Mouse (Mus musculus): ENCODE results near the gene Tmco4. TPM values are rescaled to one million over a fixed set of nuclear protein-coding genes. Genes with fewer than 3 reads are reported as not detected.

Tmco4 gene
- polyA plus RNA-seq (2014; fragmentation: Nextera tagmentation; extraction: Ambion mirVana): 1.0 and 1.4 TPM in 2 replicates

DNA sequence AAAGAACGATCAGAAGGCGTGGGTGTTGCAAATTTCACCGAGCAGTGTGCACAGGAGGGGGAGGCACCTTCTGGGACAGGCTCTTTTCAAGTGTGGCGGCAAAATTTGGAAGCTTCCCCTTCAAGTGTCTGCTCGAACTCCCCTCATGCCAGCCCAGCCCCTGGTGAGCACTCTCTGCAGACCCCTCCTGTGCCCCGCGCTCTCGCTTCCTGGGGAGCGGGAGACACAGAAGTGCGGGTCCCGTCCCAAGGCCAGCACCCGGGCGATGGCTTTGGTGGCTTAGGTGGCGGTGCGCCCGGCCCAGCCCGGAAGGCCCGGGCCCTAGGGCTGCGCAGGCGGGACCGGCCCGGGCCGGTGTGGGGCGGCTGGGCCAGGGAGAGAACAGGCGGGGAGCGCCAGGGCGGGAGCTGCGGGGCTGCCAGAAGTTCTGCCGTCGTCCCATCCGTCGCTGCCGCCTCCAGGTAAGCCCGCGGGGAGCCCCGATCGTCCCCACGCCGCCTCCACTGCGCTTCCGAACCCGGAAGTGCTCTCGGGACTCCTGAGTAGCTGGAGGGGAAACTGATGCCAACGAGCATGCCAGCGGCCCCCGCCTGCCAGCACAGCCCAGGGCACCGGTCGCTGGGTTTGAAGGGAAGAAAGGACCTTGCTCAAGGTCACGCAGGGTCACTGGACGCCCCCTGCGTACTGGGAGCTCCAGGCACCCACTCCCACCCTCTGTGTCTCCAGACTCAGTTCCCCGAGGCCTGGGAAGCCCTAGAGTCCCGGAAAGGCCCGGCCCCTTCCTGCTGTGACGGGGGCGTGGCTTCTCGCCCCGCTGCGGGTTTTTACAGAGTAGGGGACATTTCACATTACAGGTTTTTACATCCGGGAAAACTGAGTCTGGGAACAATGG, at the start of gene Tmco4:
Tmco4 (plus strand) TSS at position 62 of the 892 bp plus-strand sequence.
- H3K27me3 ChIP-seq (ENCODE audit: control insufficient read depth, insufficient read depth, low read length): no peaks in the 10 kb centered on the region
- peak; percentile 70; the same call in 1 of the 2 replicates for ATAC-seq (ENCODE audit: insufficient number of reproducible peaks, low FRiP score, low TSS enrichment, low read depth)
- peak within 1 kb of the TSS; percentile 84 for H3K9ac ChIP-seq (ENCODE audit: low read length)
- DNase-seq (ENCODE audit: low spot score): peak; percentile 79
- no peaks in the 10 kb centered on the region for H3K36me3 ChIP-seq (ENCODE audit: control insufficient read depth, insufficient read depth, low read length)
- H3K4me1 ChIP-seq (ENCODE audit: control insufficient read depth, insufficient read depth, low read length): peaks cover 6% of the 10 kb centered on the region; the same call in 1 of the 2 replicates
- peak within 1 kb of the TSS; percentile 42; the same call in 1 of the 2 replicates for H3K27ac ChIP-seq (replicated peaks; ENCODE audit: low read depth, low read length)
- H3K4me2 ChIP-seq (ENCODE audit: low read depth, severe bottlenecking): peak within 1 kb of the TSS; percentile 98
- H3K9me3 ChIP-seq (ENCODE audit: control insufficient read depth, low read length): no peaks in the 10 kb centered on the region
- H3K4me3 ChIP-seq (ENCODE audit: low read depth, low read length): peak within 1 kb of the TSS; percentile 47
- 2% methylated on average over 54 of the region's 60 CpGs for WGBS

DNA sequence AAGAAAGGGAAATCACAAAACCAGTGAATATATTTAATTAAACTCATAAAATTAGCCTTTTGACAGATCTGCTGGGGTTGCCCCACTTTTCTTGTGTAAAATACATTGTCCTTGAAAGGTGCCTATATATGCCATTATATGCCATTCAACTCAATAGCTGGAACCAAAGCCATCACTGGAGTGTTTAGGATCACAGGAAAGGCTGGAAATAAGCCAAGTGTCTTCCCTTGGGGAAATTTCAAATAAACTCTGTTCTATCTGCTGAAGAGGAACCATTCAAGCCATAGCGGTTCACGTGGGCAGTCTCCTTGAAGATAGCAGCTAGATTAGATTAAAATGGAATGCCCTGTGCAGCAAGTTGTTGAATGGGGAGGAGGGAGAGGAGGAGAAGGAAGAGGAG, 47.1 kb upstream of the Tmco4 start:
- H3K9ac ChIP-seq (ENCODE audit: low read length): no peak overlapping the region
- DNase-seq (ENCODE audit: low spot score): no peak
- no peak overlapping the region for H3K4me3 ChIP-seq (ENCODE audit: low read depth, low read length)
- no peak overlapping the region for H3K4me2 ChIP-seq (ENCODE audit: low read depth, severe bottlenecking)
- H3K4me1 ChIP-seq (ENCODE audit: control insufficient read depth, insufficient read depth, low read length): no peaks in the 10 kb centered on the region
- ATAC-seq (ENCODE audit: insufficient number of reproducible peaks, low FRiP score, low TSS enrichment, low read depth): no peak
- H3K27me3 ChIP-seq (ENCODE audit: control insufficient read depth, insufficient read depth, low read length): no peaks in the 10 kb centered on the region
- whole genome bisulfite sequencing: 89% methylated on average over 2 of the region's 2 CpGs
- no peak overlapping the region for H3K27ac ChIP-seq (replicated peaks; ENCODE audit: low read depth, low read length)
- H3K9me3 ChIP-seq (ENCODE audit: control insufficient read depth, low read length): no peaks in the 10 kb centered on the region
- no peaks in the 10 kb centered on the region for H3K36me3 ChIP-seq (ENCODE audit: control insufficient read depth, insufficient read depth, low read length)

DNA sequence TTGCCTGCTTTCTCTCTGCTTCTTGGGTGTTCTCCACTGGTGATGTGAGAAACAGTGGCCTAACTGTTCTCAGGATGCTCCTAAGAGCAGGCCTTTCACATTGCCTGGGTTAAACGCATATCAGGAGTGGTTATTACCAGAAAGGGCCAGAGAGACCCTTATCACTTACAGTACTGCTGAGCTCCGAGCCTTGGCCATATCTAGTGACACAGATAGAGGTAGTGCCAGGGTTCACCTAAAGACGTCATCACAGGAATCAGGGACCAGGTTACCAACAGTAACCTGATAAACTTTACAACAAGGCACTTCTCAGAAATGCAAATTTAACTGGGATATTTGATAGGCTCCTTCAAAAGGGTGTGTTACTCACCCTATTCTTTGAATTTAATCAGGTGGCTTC, 38.8 kb upstream of the Tmco4 start:
- 77% methylated on average over 3 of the region's 3 CpGs for WGBS
- no peak for ATAC-seq (ENCODE audit: insufficient number of reproducible peaks, low FRiP score, low TSS enrichment, low read depth)
- no peaks in the 10 kb centered on the region for H3K9me3 ChIP-seq (ENCODE audit: control insufficient read depth, low read length)

DNA sequence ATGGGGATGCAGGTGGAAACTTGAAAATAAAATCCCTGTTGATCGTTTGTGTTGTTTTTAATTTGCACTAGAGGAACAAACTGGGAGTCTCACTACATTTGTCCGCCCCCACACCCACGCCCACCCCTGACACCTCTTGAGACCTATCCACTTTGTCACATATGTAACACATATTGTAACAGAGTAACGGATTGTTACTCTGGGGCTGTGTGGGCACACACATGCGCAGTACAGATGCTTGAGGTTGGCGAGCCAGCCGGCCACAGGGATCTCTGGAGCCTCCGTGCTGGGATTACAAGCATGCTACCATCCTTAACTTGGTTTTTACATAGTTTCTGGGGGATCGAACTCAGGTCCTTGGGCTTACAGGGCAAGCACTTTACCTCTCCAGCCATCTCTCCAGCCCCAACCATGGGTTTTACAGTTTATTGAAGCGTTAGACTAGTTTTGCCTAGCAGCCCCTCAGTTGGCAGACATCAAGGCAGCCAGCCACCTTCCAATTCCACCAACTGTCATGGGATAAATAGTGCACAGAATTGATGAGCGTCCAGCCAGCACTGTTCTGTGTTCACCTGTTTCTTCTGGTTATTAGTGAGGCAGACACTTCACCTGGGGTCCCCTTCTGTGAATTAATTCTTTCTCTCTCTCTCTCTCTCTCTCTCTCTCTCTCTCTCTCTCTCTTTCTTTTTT, 38.1 kb upstream of the Tmco4 start:
- Histone ChIP-seq H3K4me1 (ENCODE audit: control insufficient read depth, insufficient read depth, low read length) (no peaks in the 10 kb centered on the region), H3K4me3 (ENCODE audit: low read depth, low read length) (no peak overlapping the region), H3K9me3 (ENCODE audit: control insufficient read depth, low read length) (no peaks in the 10 kb centered on the region), H3K4me2 (ENCODE audit: low read depth, severe bottlenecking) (no peak overlapping the region), H3K27ac (replicated peaks; ENCODE audit: low read depth, low read length) (no peak overlapping the region), H3K27me3 (ENCODE audit: control insufficient read depth, insufficient read depth, low read length) (no peaks in the 10 kb centered on the region), H3K9ac (ENCODE audit: low read length) (no peak overlapping the region), H3K36me3 (ENCODE audit: control insufficient read depth, insufficient read depth, low read length) (no peaks in the 10 kb centered on the region)
- 84% methylated on average over 11 of the region's 11 CpGs for WGBS
- DNase-seq (ENCODE audit: low spot score): no peak
- no peak for ATAC-seq (ENCODE audit: insufficient number of reproducible peaks, low FRiP score, low TSS enrichment, low read depth)

More for the DNA sequence above, 38.8 kb upstream of the Tmco4 start:
- no peak for DNase-seq (ENCODE audit: low spot score)
- Histone ChIP-seq H3K4me2 (ENCODE audit: low read depth, severe bottlenecking) (no peak overlapping the region), H3K36me3 (ENCODE audit: control insufficient read depth, insufficient read depth, low read length) (no peaks in the 10 kb centered on the region), H3K27me3 (ENCODE audit: control insufficient read depth, insufficient read depth, low read length) (no peaks in the 10 kb centered on the region), H3K4me1 (ENCODE audit: control insufficient read depth, insufficient read depth, low read length) (no peaks in the 10 kb centered on the region), H3K27ac (replicated peaks; ENCODE audit: low read depth, low read length) (no peak overlapping the region), H3K9ac (ENCODE audit: low read length) (no peak overlapping the region), H3K4me3 (ENCODE audit: low read depth, low read length) (no peak overlapping the region)

DNA sequence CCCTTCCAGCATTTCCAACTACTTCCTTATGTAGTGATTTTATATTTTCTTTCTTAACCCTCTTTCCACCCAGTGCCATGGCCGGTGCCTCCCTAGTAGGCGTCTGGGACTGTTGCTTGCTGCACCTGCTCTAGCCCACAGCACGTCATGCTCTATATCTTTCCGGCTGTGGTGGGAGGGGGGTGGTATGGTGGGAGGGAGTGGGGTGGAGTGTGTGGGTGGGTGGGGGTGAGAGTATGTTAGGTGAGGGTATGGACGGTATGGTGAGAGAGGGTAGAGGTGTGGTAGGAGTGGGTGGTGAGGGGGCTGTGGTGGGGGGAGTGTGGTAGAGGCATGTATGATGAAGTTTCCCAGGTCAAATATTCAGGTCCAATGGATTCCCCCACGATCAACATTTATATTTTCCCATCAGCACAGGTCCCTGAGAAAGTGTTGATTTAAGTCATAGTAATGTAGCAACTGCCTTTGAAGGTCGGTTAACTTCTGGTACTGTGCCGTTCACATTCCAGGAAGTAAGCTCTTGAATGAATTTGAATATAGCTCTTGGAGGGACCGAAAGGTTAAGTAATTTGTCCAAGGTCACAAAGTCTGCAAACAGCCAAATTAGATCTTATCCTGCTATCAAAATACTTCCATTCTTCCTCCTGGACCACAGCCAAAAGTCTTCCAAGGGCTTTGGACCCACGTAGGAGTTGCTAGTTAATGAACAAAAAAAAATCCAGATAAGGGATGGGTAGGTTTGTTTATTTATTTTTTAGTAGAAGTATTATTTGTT, 34.0 kb upstream of the Tmco4 start:
- DNase-seq (ENCODE audit: low spot score): no peak
- H3K36me3 ChIP-seq (ENCODE audit: control insufficient read depth, insufficient read depth, low read length): no peaks in the 10 kb centered on the region
- no peak overlapping the region for H3K4me3 ChIP-seq (ENCODE audit: low read depth, low read length)
- H3K4me1 ChIP-seq (ENCODE audit: control insufficient read depth, insufficient read depth, low read length): 0 out of 2 replicates have a peak, but pooled peaks cover 5% of the 10 kb centered on the region
- H3K27me3 ChIP-seq (ENCODE audit: control insufficient read depth, insufficient read depth, low read length): no peaks in the 10 kb centered on the region
- no peaks in the 10 kb centered on the region for H3K9me3 ChIP-seq (ENCODE audit: control insufficient read depth, low read length)
- 83% methylated on average over 10 of the region's 10 CpGs for WGBS
- no peak overlapping the region for H3K9ac ChIP-seq (ENCODE audit: low read length)
- no peak for ATAC-seq (ENCODE audit: insufficient number of reproducible peaks, low FRiP score, low TSS enrichment, low read depth)
- no peak overlapping the region for H3K27ac ChIP-seq (replicated peaks; ENCODE audit: low read depth, low read length)
- H3K4me2 ChIP-seq (ENCODE audit: low read depth, severe bottlenecking): no peak overlapping the region

DNA sequence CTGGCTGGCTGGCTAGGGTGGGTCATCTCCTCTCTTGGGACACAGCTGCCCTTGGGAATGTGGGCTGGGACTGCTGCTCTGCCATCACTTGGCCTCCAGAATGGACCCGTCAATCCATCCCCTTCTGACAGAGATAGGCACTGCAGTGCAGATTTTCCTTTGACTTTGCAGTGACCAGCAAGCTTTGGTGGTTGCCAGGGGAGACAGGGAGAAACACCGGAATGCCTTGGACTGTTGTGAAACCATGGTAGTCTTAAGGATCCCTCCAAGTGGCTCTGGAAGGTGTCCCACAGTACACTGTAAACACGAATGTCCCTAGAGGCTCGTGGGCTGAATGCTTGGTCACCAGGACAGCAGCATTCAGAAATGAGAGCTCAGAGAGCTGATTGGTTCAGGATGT, 33.2 kb upstream of the Tmco4 start:
- Histone ChIP-seq H3K9me3 (ENCODE audit: control insufficient read depth, low read length) (no peaks in the 10 kb centered on the region), H3K4me1 (ENCODE audit: control insufficient read depth, insufficient read depth, low read length) (0 out of 2 replicates have a peak, but pooled peaks cover 5% of the 10 kb centered on the region), H3K27me3 (ENCODE audit: control insufficient read depth, insufficient read depth, low read length) (no peaks in the 10 kb centered on the region), H3K27ac (replicated peaks; ENCODE audit: low read depth, low read length) (no peak overlapping the region), H3K9ac (ENCODE audit: low read length) (no peak overlapping the region), H3K4me3 (ENCODE audit: low read depth, low read length) (no peak overlapping the region), H3K4me2 (ENCODE audit: low read depth, severe bottlenecking) (no peak overlapping the region), H3K36me3 (ENCODE audit: control insufficient read depth, insufficient read depth, low read length) (no peaks in the 10 kb centered on the region)
- WGBS: 86% methylated on average over 4 of the region's 4 CpGs
- no peak for DNase-seq (ENCODE audit: low spot score)
- no peak for ATAC-seq (ENCODE audit: insufficient number of reproducible peaks, low FRiP score, low TSS enrichment, low read depth)

DNA sequence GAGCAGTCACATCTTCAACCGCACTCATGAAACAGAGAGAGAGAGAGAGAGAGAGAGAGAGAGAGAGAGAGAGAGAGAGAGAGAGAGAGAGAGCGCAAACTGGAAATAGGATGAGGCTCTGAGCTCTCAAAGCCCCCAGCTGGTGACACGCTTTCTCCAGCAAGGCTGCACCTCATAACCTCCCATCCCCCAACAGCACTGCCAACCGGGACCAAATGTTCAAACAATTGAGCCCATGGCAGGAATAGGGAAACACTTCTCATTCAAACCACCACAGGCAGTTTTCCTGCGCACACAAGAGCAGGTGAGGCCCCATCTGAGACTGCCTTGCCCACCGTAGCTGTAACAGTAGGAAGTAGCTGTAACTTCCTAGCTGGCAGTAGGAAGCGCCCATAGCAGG, 31.3 kb upstream of the Tmco4 start:
- 0 out of 2 replicates have a peak, but pooled peaks cover 5% of the 10 kb centered on the region for H3K4me1 ChIP-seq (ENCODE audit: control insufficient read depth, insufficient read depth, low read length)
- H3K36me3 ChIP-seq (ENCODE audit: control insufficient read depth, insufficient read depth, low read length): no peaks in the 10 kb centered on the region
- WGBS: 34% methylated on average over 7 of the region's 7 CpGs
- no peak overlapping the region for H3K9ac ChIP-seq (ENCODE audit: low read length)
- no peak overlapping the region for H3K4me3 ChIP-seq (ENCODE audit: low read depth, low read length)
- no peaks in the 10 kb centered on the region for H3K9me3 ChIP-seq (ENCODE audit: control insufficient read depth, low read length)
- no peaks in the 10 kb centered on the region for H3K27me3 ChIP-seq (ENCODE audit: control insufficient read depth, insufficient read depth, low read length)
- no peak overlapping the region for H3K27ac ChIP-seq (replicated peaks; ENCODE audit: low read depth, low read length)
- ATAC-seq (ENCODE audit: insufficient number of reproducible peaks, low FRiP score, low TSS enrichment, low read depth) (no peak), DNase-seq (ENCODE audit: low spot score) (no peak)
- H3K4me2 ChIP-seq (ENCODE audit: low read depth, severe bottlenecking): no peak overlapping the region

DNA sequence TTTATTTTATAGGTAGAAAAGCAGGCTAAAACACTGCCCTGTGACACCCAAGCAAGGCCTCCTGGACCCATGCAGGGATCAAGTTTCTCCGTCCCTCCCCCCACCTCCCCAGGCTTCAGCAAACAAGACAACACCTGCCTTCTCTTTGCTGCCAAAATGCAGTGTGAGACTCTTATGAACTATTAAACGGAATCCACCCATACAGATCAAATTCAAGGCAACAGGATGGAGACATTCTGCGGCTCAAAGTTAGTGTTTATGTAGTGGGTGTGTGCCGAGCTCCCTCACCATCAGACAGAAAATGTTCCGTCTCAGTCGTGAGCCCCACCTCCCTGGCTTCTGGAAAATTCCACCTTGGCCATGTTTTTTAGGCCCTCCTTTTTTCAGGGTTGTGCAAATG, 30.7 kb upstream of the Tmco4 start:
- H3K4me1 ChIP-seq (ENCODE audit: control insufficient read depth, insufficient read depth, low read length): 0 out of 2 replicates have a peak, but pooled peaks cover 5% of the 10 kb centered on the region
- no peaks in the 10 kb centered on the region for H3K36me3 ChIP-seq (ENCODE audit: control insufficient read depth, insufficient read depth, low read length)
- H3K4me3 ChIP-seq (ENCODE audit: low read depth, low read length): no peak overlapping the region
- DNase-seq (ENCODE audit: low spot score) (peak; percentile 37), ATAC-seq (ENCODE audit: insufficient number of reproducible peaks, low FRiP score, low TSS enrichment, low read depth) (no peak)
- H3K27me3 ChIP-seq (ENCODE audit: control insufficient read depth, insufficient read depth, low read length): no peaks in the 10 kb centered on the region
- 52% methylated on average over 6 of the region's 6 CpGs for WGBS
- H3K27ac ChIP-seq (replicated peaks; ENCODE audit: low read depth, low read length): 0 out of 2 replicates have a peak overlapping the region, but pooled peaks have one; percentile 42
- no peak overlapping the region for H3K9ac ChIP-seq (ENCODE audit: low read length)
- H3K9me3 ChIP-seq (ENCODE audit: control insufficient read depth, low read length): no peaks in the 10 kb centered on the region
- H3K4me2 ChIP-seq (ENCODE audit: low read depth, severe bottlenecking): no peak overlapping the region

Measured in limb, embryonic 11.5 days (tissue).